Mouse (Mus musculus): Measurements from ENCODE around the gene Cd22. TPM values are rescaled to one million over a fixed set of nuclear protein-coding genes. Genes with fewer than 3 reads are reported as not detected.

Cd22 gene
- 85.3 and 86.3 TPM in 2 replicates for polyA plus RNA-seq (2012; rRNA removed; ENCODE audit: low replicate concordance)

GRCm38 (mm10) chr7:30880176-30880575 lies at the start of gene Cd22:
TSS of gene Cd22 (minus strand) at chr7:30880342.

GRCm38 (mm10) chr7:30924581-30924980 lies 44.4 kb upstream of the Cd22 start, which contains the start of gene Hamp2:
TSS of gene Hamp2 (minus strand) at chr7:30924681.

GRCm38 (mm10) chr7:30914732-30915131 lies 34.6 kb upstream of the Cd22 start, which contains the start of gene Mag:
TSS of gene Mag (minus strand) at chr7:30914873.

DNA sequence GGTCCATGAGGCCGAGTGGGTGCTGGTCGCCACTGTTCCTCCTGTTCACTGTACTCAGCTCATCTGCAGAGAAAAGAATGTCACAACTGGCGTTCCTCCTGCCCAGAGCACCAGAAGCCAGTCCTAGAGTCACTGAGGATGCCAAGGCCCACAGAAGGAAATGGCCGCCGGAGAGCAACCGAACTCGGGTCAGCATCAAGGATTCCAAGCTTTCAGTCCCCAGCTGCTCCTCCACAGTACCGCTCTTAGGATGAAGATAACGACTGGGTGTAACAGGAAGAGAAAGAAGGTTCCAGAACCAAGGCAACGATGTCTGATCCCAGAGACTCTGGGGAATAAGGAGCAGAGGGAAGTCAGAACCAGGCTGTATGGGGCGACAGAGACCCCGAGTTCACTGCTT lies 18.7 kb downstream of the Cd22 start, which contains the start of gene Ffar1:
TSS of gene Ffar1 (minus strand) at position 101 of the 400 bp plus-strand sequence.

DNA sequence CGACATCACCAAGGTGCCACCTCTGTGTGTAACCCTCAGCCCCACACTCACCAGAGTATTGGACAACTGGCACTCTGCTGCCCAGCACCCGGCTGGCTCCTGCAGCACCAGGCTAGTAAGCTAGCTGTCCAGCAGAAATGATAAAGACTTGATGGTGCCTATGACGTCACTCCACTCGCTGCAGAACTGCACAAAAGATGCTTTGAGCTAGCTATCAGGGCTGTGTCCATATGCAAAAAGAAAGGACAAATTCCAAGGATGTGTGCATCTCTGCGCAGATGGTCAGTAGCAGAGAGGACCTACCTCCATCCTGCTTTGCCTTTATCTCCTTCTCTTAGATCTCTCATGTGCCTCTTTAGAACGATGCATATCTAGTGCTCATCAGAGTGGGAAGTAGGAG lies 24.1 kb downstream of the Cd22 start, which contains the start of gene Ffar3:
TSS of gene Ffar3 (minus strand) at position 101 of the 400 bp plus-strand sequence.

DNA sequence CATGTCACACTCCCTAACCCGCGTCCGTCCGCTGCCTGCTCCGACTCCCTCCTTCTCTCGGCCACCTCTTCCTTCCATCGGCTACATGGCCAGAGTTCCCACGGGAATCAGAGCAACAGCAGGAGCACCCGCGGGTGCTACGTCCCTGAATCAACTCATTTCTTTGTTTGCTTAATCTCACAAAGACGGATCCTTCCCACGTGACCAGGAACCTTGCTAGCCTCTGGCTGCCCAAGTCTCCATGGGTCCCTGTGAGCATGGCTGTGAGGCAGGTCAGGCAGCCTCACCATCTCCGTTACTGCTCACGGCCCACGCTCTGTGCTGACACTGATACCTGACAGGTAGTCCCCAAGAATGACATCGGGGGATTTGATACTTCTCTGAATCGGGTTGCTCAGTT lies 56.5 kb downstream of the Cd22 start, which contains the start of gene Ffar2:
TSS of gene Ffar2 (minus strand) at position 101 of the 400 bp plus-strand sequence.

Other genes with a start within 250 kb of the Cd22 start
- not detected in 2 replicates for gene Etv2, start 244.5 kb downstream of the Cd22 start, polyA plus RNA-seq (2012; rRNA removed; ENCODE audit: low replicate concordance)
- 53.5 and 112 TPM in 2 replicates for gene Rbm42, start 230.0 kb downstream of the Cd22 start, polyA plus RNA-seq (2012; rRNA removed; ENCODE audit: low replicate concordance)
- gene Haus5, start 215.3 kb downstream of the Cd22 start, polyA plus RNA-seq (2012; rRNA removed; ENCODE audit: low replicate concordance), result 11.4 and 12.7 TPM in 2 replicates
- gene Pmis2, start 208.7 kb downstream of the Cd22 start, polyA plus RNA-seq (2012; rRNA removed; ENCODE audit: low replicate concordance), result not detected in 2 replicates
- not detected in 2 replicates for gene 2200002J24Rik, start 181.4 kb downstream of the Cd22 start, polyA plus RNA-seq (2012; rRNA removed; ENCODE audit: low replicate concordance)
- gene Atp4a, start 168.1 kb downstream of the Cd22 start, polyA plus RNA-seq (2012; rRNA removed; ENCODE audit: low replicate concordance), result 0.05 and 0.70 TPM in 2 replicates
- gene Tmem147, start 150.8 kb downstream of the Cd22 start, polyA plus RNA-seq (2012; rRNA removed; ENCODE audit: low replicate concordance), result 183 and 405 TPM in 2 replicates
- gene Gapdhs, start 136.7 kb downstream of the Cd22 start, polyA plus RNA-seq (2012; rRNA removed; ENCODE audit: low replicate concordance), result 0.09 and 0.10 TPM in 2 replicates
- gene Sbsn, start 128.9 kb downstream of the Cd22 start, polyA plus RNA-seq (2012; rRNA removed; ENCODE audit: low replicate concordance), result 6.5 and 14.4 TPM in 2 replicates
- gene Dmkn, start 116.6 kb downstream of the Cd22 start, polyA plus RNA-seq (2012; rRNA removed; ENCODE audit: low replicate concordance), result 5.2 and 132 TPM in 2 replicates
- gene Krtdap, start 92.4 kb downstream of the Cd22 start, polyA plus RNA-seq (2012; rRNA removed; ENCODE audit: low replicate concordance), result 1.2 and 71.0 TPM in 2 replicates
- gene Ffar2, start 56.6 kb downstream of the Cd22 start, polyA plus RNA-seq (2012; rRNA removed; ENCODE audit: low replicate concordance), result 44.2 and 53.7 TPM in 2 replicates
- gene Ffar3, start 24.2 kb downstream of the Cd22 start, polyA plus RNA-seq (2012; rRNA removed; ENCODE audit: low replicate concordance), result 0.10 and 0.11 TPM in 2 replicates
- gene Ffar1, start 18.8 kb downstream of the Cd22 start, polyA plus RNA-seq (2012; rRNA removed; ENCODE audit: low replicate concordance), result 5.8 and 8.9 TPM in 2 replicates
- gene Mag, start 34.5 kb upstream of the Cd22 start, polyA plus RNA-seq (2012; rRNA removed; ENCODE audit: low replicate concordance), result 3.9 and 5.1 TPM in 2 replicates
- gene Hamp2, start 44.3 kb upstream of the Cd22 start, polyA plus RNA-seq (2012; rRNA removed; ENCODE audit: low replicate concordance), result 6.9 and 22.7 TPM in 2 replicates
- 1.9 and 22.9 TPM in 2 replicates for gene Hamp, start 63.7 kb upstream of the Cd22 start, polyA plus RNA-seq (2012; rRNA removed; ENCODE audit: low replicate concordance)
- gene Usf2, start 76.5 kb upstream of the Cd22 start, polyA plus RNA-seq (2012; rRNA removed; ENCODE audit: low replicate concordance), result 122 and 253 TPM in 2 replicates
- gene Lsr, start 93.1 kb upstream of the Cd22 start, polyA plus RNA-seq (2012; rRNA removed; ENCODE audit: low replicate concordance), result 48.3 and 72.9 TPM in 2 replicates
- 2.1 and 3.5 TPM in 2 replicates for gene Fam187b, start 93.4 kb upstream of the Cd22 start, polyA plus RNA-seq (2012; rRNA removed; ENCODE audit: low replicate concordance)
- gene Fxyd5, start 162.1 kb upstream of the Cd22 start, polyA plus RNA-seq (2012; rRNA removed; ENCODE audit: low replicate concordance), result 182 and 227 TPM in 2 replicates
- 5.9 and 8.2 TPM in 2 replicates for gene Fxyd7, start 171.1 kb upstream of the Cd22 start, polyA plus RNA-seq (2012; rRNA removed; ENCODE audit: low replicate concordance)
- 506 and 885 TPM in 2 replicates for gene Fxyd1, start 176.9 kb upstream of the Cd22 start, polyA plus RNA-seq (2012; rRNA removed; ENCODE audit: low replicate concordance)
- 11.8 and 13.0 TPM in 2 replicates for gene Lgi4, start 179.0 kb upstream of the Cd22 start, polyA plus RNA-seq (2012; rRNA removed; ENCODE audit: low replicate concordance)
- 90.4 and 173 TPM in 2 replicates for gene Fxyd3, start 196.4 kb upstream of the Cd22 start, polyA plus RNA-seq (2012; rRNA removed; ENCODE audit: low replicate concordance)
- 21.2 and 27.6 TPM in 2 replicates for gene Hpn, start 234.9 kb upstream of the Cd22 start, polyA plus RNA-seq (2012; rRNA removed; ENCODE audit: low replicate concordance)
- 99.3 and 261 TPM in 2 replicates for gene Scn1b, start 246.7 kb upstream of the Cd22 start, polyA plus RNA-seq (2012; rRNA removed; ENCODE audit: low replicate concordance)

Measured in mammary gland, adult 2 months (tissue).